Mouse (Mus musculus) liver, adult 2 months (tissue): ENCODE results near the gene Rars.

Source experiments
- CTCF ChIP-seq: fragments of 200-500 bp; IDR thresholded peaks from 2 replicates; pipeline ENCODE4 v1.5.1; 2011; ENCODE audit warnings: low read depth, low read length, control low read depth
- POLR2A ChIP-seq: fragments of 200-500 bp; IDR thresholded peaks from 2 replicates; pipeline ENCODE4 v1.6.1; 2011; ENCODE audit warnings: low read length, control low read depth; ENCODE audit not compliant: insufficient read depth; ENCODE audit errors: extremely low read depth

GRCm38 (mm10) chr11:35798495-35798820, 35.8 kb downstream of the Rars start:
- no peak for TF ChIP-seq CTCF
- no peak for TF ChIP-seq POLR2A
